Mouse (Mus musculus) fat pad, adult 2 months (tissue): ENCODE measurements around the gene Ccr2.
"Not testable (repeated sequence)": the region's sequence is repeated elsewhere in the genome, so short reads cannot be mapped to it uniquely, and the experiment has no call there.

ENCODE experiments used
- DNase-seq: peaks from one replicate; pipeline ENCODE4 v3.0.0-alpha.2; 2011; ENCODE audit warnings: low read depth, low spot score; ENCODE audit errors: extremely low read depth

Gene Ccr2

DNA sequence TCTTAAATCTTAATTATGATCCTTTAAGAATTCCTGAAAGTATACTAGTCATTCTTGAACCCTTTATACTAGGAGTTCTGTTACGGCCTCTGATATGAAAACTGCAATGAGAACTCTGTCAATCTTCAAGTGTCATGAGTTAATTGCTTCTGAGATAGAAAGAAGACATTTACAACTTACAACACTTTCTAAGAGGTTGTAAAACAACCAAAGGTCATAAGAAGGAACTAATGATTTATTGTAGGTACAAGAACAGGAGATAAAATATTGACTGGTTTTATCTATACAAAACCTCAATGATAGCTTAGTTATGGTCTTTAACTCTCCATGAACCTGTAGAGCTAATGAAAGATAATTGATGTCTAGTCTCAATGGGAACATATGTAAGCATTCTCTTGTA lies 12.0 kb downstream of the Ccr2 start:
- no peak for DNase-seq

DNA sequence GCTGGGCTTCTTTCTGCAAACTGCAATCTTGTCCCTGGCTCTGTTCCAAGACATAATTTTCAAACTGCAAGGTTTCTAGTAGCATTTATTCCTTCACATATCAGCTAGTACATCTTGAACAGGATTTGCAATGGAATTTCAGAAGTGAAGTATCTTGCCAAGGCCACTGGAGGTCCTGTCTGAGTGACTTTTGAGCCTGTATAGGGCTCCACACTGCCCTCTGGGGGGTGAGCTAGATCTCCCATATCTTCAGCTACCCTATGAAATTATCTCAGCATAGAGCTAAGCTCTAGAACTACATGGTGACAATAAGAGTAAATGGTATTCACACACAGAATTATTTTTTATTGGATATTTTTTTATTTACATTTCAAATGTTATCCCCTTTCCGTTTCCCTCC lies 16.7 kb downstream of the Ccr2 start:
- DNase-seq, result no peak

DNA sequence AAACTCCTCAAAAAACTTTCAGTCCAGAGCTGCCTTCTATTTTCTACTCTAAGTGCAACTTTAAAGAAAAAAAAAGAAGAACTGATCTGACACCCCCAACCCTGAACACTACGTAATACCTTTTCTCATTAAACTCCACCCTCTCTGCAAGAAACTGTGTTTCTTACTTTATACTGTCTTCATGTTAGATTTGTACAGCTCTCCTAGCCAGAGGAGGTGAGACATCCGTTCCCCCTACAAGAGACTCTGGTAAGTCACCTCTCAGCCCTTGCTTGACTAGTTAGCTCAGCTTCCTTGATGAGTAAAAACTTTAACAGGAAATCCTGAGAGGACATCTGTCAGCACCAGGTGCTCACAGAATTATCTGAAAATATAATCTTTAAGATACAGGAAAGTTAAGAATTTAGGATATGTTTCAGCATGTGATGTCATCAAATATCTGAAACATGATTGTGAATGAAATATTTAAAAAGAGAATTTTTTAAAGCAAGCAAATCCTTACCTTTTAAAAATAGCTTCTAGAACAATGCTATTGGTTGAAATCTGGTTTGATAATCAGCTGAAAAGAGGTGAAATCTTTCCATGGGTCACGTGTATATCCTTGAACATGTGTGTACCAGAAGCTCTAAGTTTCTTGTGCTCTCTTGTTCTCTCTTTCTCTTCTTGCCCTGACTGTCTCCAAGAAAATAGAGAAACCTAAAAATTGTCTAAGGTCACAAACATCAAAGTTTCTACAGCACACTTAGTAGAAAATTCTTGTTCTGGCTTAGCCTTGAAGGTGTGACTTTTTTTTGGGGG lies 19.8 kb downstream of the Ccr2 start, which contains the start of gene Ccr5:
Ccr5 (plus strand) TSS at position 157 of the 798 bp plus-strand sequence.
- no peak for DNase-seq

DNA sequence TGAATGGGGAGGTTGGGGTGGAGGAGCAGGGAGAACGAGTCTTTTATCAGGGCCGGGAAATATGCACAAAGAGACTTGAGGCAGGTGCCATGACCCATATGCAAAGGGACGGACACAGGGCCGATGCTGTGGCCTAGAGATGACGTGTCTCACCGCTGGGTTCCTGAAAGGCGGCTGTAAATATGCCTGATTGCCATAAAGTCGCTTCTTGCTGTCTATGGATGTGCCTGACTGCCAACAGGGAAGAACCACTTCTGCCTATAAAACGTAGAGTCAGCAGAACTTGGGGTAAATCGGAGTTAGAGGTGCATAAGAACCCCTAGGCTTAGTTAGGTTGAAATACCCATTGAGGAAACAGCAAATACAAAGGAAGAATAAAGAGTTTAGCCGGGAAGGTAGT lies 23.8 kb downstream of the Ccr2 start:
- DNase-seq, result no peak

DNA sequence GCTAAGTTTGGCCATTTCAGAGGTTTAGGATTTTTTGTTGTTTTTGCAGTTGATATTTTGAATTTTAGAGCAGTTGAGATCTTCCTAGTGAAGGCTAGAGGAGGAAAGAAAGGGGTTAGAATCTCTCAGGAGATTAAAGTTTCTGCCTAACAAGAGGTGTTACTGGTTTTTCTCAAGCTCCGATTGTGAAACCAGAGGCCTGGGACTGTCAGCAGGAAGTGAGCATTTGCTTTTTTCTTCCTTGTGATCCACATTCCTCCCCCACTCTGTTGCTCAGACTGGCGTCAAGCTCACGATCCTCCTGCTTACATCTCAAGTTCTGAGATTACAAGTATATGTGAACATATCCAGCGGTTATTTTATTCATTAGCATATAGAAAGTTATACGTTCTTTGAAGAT lies 24.6 kb downstream of the Ccr2 start:
- no peak for DNase-seq

DNA sequence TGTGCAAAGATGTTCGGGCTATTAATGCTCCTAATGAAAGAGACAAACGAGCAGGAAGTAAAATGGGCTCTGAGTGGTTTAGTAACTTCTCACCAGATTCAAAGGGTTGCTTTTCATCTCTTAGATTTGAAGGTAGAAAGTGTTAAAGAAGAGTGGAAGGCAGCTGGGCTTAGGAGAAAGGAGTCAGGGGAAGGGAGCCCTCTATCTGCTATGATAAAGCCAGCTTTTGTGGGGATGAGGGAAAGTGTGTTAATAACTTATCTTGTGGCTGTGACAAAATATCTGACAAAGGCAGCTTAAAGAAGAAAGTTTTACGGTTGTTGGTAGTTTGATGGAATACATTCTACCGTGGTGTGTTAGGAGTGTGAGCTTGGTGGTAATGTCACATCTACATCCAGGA lies 25.7 kb downstream of the Ccr2 start:
- DNase-seq, result no peak

DNA sequence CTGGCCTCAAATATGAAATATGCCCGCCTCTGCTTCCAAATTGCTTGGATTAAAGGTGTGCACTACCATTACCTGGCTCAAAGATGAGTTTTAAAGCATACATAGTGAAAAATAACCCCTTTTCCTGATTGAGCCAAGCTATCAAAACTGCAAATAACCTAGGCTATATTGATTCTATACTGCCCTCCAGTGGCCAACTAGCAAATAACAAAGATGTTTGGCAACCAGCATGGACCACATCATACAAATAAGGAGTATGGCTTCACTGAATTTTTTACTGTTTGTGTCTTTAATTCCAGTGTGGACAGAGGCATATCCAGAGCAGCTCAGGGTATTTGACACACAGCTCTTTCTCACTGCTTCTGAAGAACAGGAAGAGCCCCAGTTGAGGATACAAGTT lies 26.6 kb downstream of the Ccr2 start:
- DNase-seq, result no peak

DNA sequence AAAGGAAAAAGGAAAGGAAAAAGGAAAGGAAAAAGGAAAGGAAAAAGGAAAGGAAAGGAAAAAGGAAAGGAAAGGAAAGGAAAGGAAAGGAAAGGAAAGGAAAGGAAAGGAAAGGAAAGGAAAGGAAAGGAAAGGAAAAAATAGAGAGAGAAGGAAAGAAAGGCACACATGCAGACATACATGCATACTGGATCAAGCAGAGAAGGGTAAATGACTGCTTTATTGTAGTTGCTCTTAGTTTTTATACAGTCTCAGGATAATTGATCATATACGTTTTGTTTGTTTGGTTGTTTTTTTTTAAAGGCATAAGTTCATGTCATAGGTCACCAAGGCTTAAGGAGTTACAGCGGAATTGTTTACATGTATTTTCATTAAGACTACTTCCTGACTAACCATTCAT lies 31.1 kb downstream of the Ccr2 start:
- not testable (repeated sequence) for DNase-seq

DNA sequence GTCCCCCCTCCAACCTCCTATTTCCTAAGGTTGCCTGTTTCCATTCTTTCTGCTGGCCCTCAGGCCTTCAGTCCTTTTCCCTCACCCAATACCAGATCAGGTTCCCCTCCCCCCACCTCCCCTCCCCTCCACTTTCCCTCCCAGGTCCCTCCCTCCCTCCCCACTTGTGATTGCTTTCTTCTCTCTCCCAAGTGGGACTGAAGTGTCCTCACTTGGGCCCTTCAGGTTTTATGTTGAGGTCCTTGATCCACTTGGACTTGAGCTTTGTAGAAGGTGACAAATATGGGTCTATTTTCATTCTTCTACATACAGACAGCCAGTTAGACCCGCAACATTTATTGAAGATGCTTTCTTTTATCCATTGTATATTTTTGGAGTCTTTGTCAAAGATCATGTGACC lies 33.2 kb downstream of the Ccr2 start:
- not testable (repeated sequence) for DNase-seq

DNA sequence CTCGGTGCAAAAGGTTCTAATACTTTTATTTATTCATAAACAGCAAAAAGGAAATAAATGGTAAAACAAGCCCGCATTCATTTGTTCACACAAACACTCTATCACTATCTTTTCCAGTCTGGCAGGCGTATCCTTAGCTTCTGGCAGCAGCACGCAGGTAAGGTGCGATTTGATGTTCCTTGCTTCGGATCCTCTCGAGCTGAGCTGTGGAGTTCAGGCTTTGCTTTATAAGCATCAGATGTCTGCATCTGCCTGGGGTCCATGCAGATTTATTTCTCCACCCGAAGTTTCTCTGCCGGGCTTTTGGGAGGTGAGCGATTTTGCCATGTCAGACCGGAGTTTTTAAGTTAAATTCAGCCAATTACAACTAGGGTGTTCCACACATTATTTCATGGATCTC lies 35.9 kb downstream of the Ccr2 start:
- no peak for DNase-seq

DNA sequence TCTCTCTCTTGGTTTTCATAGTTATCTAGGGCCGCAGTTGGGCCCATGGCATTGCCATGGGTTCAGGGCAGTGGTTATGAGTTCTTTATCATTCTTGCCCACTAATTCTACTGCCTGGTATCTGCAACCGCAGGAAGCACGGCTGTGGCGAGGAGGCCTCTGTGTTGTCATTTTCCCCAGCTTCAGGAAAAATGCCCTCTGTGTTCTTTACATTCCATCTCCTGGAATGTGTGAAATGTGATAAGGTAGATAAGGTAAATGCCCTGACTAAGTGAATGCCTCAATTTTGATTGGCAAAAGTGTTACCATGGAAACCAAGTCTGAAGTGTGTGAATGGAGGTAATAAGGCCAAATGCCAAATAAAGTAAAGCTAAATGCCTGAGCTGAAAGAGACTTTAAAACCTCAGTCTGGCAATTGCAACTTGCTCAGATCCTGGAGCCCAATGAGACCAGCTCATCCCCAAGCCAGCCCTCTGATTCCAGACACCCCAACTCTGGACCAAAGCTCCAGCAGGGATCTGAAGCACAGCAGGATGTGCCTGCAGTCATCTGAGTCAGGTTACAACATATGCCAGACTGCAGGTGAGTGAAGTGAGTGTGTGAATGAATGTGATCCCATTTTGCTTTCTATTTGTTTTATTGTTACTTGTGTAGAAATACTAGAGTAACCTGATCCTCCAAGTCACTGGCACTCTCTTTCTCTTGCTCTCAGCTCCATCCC lies 36.5 kb downstream of the Ccr2 start:
- no peak for DNase-seq

DNA sequence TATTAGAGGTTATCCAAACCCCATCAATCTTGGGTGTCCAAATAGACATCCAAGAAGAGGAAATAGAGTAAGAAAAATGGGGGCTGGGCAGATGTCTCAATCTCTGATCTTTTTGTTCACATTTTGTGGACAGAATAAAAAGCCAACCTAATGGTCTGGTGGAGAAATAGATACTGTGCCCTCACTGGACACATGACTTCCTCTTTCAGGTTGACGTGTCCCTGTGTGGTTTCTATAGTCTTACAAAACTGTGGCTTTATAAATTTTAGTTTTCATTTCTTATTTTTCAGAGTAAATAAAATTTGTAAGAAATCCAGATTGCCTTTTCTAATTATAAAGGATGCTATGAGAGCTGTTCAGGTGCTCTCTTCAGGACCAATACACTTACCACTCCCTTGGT lies 41.9 kb downstream of the Ccr2 start:
- no peak for DNase-seq

DNA sequence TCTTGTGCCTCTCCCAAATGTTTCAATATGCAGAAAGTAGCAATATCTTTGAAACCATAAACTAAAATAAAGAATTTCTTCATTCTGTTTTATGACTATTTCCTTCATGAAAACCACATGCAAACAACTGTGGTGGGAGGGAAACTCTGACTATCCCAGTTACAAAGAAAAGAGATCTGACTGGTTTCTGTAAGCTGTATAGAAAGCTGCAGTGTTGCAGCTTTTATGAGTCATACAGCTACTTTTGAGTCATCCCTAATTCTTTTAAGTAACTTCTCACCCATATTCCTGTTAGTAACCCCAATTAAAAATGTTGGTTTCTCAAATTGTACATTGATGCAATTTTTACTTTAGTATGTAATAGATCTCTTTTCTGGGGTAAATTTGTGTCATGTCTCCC lies 44.6 kb downstream of the Ccr2 start:
- no peak for DNase-seq
